Mouse (Mus musculus): ENCODE measurements around the gene Lhx6. TPM values are rescaled to one million over a fixed set of nuclear protein-coding genes. Genes with fewer than 3 reads are reported as not detected.

The Lhx6 gene
- polyA plus RNA-seq, 1 experiment from 2014 or later: 11.6 TPM

DNA sequence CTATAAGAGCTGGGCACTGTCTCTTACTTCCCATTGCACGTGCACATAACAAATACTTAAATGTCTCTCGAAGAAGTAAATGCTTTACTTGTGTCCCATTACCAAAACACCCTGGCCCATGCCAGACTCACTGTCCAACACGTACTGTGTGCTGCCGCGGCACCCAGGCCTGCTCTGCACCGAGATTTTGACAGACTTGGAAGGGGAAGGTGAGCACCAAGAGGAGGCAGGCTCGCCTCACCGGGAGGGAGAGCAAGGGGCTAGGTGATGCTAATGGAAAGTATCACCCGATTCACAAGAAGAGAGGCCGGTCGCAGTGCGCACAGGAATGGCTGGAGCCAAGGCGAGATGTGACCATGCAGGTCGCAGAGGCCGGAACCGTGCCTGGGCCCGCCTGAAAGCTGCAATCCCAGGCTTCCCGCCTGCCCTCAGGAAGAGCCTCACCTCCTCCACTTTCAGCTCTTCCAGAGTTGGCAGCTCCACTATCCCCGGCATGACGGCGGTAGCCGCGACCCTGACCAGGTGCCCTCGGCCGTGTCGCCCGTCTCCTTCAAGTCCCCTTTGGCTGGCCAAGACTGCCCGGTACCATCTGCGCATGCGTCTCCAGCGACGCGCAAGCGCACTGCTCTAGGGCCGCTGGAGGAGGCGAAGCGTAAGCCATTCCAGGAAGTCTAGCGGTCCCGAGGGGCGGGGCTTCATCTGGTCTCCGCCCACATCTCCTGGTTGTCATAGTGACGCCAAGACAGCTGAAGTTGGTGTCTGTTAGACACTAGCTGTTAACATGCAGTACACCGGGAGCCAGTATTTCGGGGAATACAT lies 56.3 kb downstream of the Lhx6 start, which contains the start of the genes Ndufa8 and Morn5:
Ndufa8 (minus strand) TSS at position 659 of the 819 bp plus-strand sequence.
Morn5 (plus strand) TSS at position 711 of the 819 bp plus-strand sequence.
- under 1% methylated on average over 44 of the region's 44 CpGs for WGBS
- H3K9ac ChIP-seq (replicated peaks; ENCODE audit: low read length): peak within 1 kb of the TSS; percentile 73
- H3K4me3 ChIP-seq (ENCODE audit: low read depth, low read length): peak within 1 kb of the TSS; percentile 90
- no peaks in the 10 kb centered on the region for H3K9me3 ChIP-seq (replicated peaks; ENCODE audit: control insufficient read depth, low read length)
- ATAC-seq (replicated peaks; ENCODE audit: insufficient number of reproducible peaks, low FRiP score, low TSS enrichment, low read depth): peak; percentile 97
- no peak within 1 kb of the TSS for H3K27ac ChIP-seq (replicated peaks; ENCODE audit: low read depth, low read length)
- peak; percentile 99 for DNase-seq (ENCODE audit: low spot score)
- H3K36me3 ChIP-seq (replicated peaks; ENCODE audit: control insufficient read depth, insufficient read depth, low read depth, low read length): no peaks in the 10 kb centered on the region
- H3K4me2 ChIP-seq (ENCODE audit: low read depth, low read length): peak within 1 kb of the TSS; percentile 76
- peaks cover 4% of the 10 kb centered on the region; the same call in 1 of the 2 replicates for H3K4me1 ChIP-seq (ENCODE audit: control insufficient read depth, insufficient read depth, low read length)
- H3K27me3 ChIP-seq (ENCODE audit: control insufficient read depth, insufficient read depth, low read length): no peaks in the 10 kb centered on the region

DNA sequence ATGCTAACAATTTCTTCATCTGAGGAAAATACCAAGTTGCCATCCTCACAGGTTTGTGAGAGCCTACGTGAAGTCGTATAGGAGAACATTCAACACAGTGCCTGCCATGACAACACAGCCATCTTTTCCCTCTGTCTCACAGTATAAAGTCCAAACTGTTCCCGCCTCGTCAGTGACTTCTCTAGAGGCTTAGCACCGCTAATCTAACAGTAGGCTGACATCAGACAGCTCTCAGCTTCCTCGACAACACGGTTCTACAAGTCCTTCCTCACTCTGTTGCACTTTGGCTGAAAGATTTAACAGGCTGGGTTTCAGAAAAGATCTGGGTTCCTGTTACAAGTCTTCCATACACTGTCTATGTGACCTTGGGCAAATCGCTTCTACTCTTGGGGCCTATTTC lies 57.0 kb downstream of the Lhx6 start:
- H3K4me1 ChIP-seq (ENCODE audit: control insufficient read depth, insufficient read depth, low read length): peaks cover 4% of the 10 kb centered on the region; the same call in 1 of the 2 replicates
- 69% methylated on average over 8 of the region's 8 CpGs for WGBS
- peak overlapping the region; percentile 73; the same call in 1 of the 2 replicates for H3K9ac ChIP-seq (replicated peaks; ENCODE audit: low read length)
- H3K4me2 ChIP-seq (ENCODE audit: low read depth, low read length): peak overlapping the region; percentile 76
- DNase-seq (ENCODE audit: low spot score): no peak
- no peaks in the 10 kb centered on the region for H3K27me3 ChIP-seq (ENCODE audit: control insufficient read depth, insufficient read depth, low read length)
- peak overlapping the region; percentile 90 for H3K4me3 ChIP-seq (ENCODE audit: low read depth, low read length)
- no peaks in the 10 kb centered on the region for H3K36me3 ChIP-seq (replicated peaks; ENCODE audit: control insufficient read depth, insufficient read depth, low read depth, low read length)
- no peak for ATAC-seq (replicated peaks; ENCODE audit: insufficient number of reproducible peaks, low FRiP score, low TSS enrichment, low read depth)
- H3K27ac ChIP-seq (replicated peaks; ENCODE audit: low read depth, low read length): no peak overlapping the region
- H3K9me3 ChIP-seq (replicated peaks; ENCODE audit: control insufficient read depth, low read length): no peaks in the 10 kb centered on the region

DNA sequence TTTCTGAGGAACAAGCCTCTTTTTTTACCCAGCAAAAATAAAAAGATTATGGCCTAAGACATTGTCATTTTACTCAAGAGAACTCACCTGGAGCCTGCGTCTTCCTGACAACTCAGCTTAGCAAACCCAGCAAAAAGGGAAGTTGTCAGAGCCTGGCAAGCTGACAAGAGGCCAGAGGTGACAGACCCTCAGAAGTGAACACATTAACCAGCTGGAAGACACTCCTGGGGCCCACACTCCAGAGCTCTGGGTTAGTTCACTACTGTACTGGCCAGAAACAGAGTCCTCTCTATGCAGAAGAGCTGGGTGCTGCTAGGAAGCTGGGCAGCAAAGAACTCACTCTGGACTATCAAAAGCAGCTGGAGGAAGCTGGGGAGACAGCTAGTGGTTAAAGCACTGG lies 64.3 kb downstream of the Lhx6 start:
- Histone ChIP-seq H3K9ac (replicated peaks; ENCODE audit: low read length) (no peak overlapping the region), H3K27ac (replicated peaks; ENCODE audit: low read depth, low read length) (no peak overlapping the region), H3K4me3 (ENCODE audit: low read depth, low read length) (no peak overlapping the region), H3K27me3 (ENCODE audit: control insufficient read depth, insufficient read depth, low read length) (no peaks in the 10 kb centered on the region), H3K4me1 (ENCODE audit: control insufficient read depth, insufficient read depth, low read length) (no peaks in the 10 kb centered on the region), H3K4me2 (ENCODE audit: low read depth, low read length) (no peak overlapping the region), H3K9me3 (replicated peaks; ENCODE audit: control insufficient read depth, low read length) (no peaks in the 10 kb centered on the region), H3K36me3 (replicated peaks; ENCODE audit: control insufficient read depth, insufficient read depth, low read depth, low read length) (no peaks in the 10 kb centered on the region)
- ATAC-seq (replicated peaks; ENCODE audit: insufficient number of reproducible peaks, low FRiP score, low TSS enrichment, low read depth) (no peak), DNase-seq (ENCODE audit: low spot score) (no peak)
- WGBS: 69% methylated on average over 1 of the region's 1 CpGs

- ATAC-seq (replicated peaks; ENCODE audit: insufficient number of reproducible peaks, low FRiP score, low TSS enrichment, low read depth) (no peak), DNase-seq (ENCODE audit: low spot score) (no peak)
- 68% methylated on average over 7 of the region's 7 CpGs for WGBS
- no peak overlapping the region for H3K27ac ChIP-seq (replicated peaks; ENCODE audit: low read depth, low read length)
- no peaks in the 10 kb centered on the region for H3K27me3 ChIP-seq (ENCODE audit: control insufficient read depth, insufficient read depth, low read length)
- H3K36me3 ChIP-seq (replicated peaks; ENCODE audit: control insufficient read depth, insufficient read depth, low read depth, low read length): no peaks in the 10 kb centered on the region
- H3K4me1 ChIP-seq (ENCODE audit: control insufficient read depth, insufficient read depth, low read length): no peaks in the 10 kb centered on the region
- no peaks in the 10 kb centered on the region for H3K9me3 ChIP-seq (replicated peaks; ENCODE audit: control insufficient read depth, low read length)
- H3K4me3 ChIP-seq (ENCODE audit: low read depth, low read length): no peak overlapping the region
- H3K4me2 ChIP-seq (ENCODE audit: low read depth, low read length): no peak overlapping the region
- H3K9ac ChIP-seq (replicated peaks; ENCODE audit: low read length): no peak overlapping the region
Observed at GRCm38 (mm10) chr2:36039297-36039985, 65.8 kb downstream of the Lhx6 start.

DNA sequence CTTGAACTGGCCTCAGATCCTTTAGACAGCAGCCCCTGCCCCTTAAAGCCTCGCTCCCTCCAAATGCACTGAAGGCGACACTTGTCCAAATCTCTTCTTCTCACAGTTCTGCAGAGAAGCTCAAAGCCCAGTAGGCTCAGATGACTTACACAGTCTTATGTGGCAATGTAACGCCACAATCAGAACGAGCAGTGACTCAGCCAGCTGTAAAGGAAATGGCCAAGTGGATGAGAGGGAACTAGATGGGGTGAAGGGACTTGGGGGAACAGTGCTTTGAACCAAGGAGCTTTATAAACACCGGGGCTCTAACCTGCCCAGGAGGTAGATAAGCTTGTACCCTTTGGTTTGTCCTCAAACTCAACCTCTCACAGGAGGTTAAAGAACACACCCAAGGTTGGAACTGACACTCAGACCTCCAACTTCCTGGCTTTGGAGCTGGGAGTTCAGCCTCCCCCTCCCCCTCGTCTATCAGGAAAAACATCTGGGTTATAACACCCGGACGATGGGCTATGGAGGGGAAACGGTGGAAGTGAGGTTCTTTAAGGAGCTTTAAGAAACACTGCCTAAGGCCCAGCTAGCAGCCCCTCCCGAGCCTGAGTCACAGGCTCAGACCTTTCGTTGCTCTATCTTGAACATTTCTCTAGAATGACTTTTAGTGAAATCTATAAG lies 69.7 kb downstream of the Lhx6 start:
- Histone ChIP-seq H3K9me3 (replicated peaks; ENCODE audit: control insufficient read depth, low read length) (no peaks in the 10 kb centered on the region), H3K36me3 (replicated peaks; ENCODE audit: control insufficient read depth, insufficient read depth, low read depth, low read length) (no peaks in the 10 kb centered on the region), H3K4me2 (ENCODE audit: low read depth, low read length) (no peak overlapping the region), H3K27me3 (ENCODE audit: control insufficient read depth, insufficient read depth, low read length) (no peaks in the 10 kb centered on the region), H3K27ac (replicated peaks; ENCODE audit: low read depth, low read length) (no peak overlapping the region), H3K4me1 (ENCODE audit: control insufficient read depth, insufficient read depth, low read length) (no peaks in the 10 kb centered on the region), H3K9ac (replicated peaks; ENCODE audit: low read length) (no peak overlapping the region), H3K4me3 (ENCODE audit: low read depth, low read length) (no peak overlapping the region)
- DNase-seq (ENCODE audit: low spot score): no peak
- 75% methylated on average over 11 of the region's 11 CpGs for WGBS
- no peak for ATAC-seq (replicated peaks; ENCODE audit: insufficient number of reproducible peaks, low FRiP score, low TSS enrichment, low read depth)

GRCm38 (mm10) chr2:36034898-36035297 lies 70.3 kb downstream of the Lhx6 start:
- Histone ChIP-seq H3K4me1 (ENCODE audit: control insufficient read depth, insufficient read depth, low read length) (no peaks in the 10 kb centered on the region), H3K4me3 (ENCODE audit: low read depth, low read length) (no peak overlapping the region), H3K4me2 (ENCODE audit: low read depth, low read length) (no peak overlapping the region), H3K9ac (replicated peaks; ENCODE audit: low read length) (no peak overlapping the region), H3K9me3 (replicated peaks; ENCODE audit: control insufficient read depth, low read length) (no peaks in the 10 kb centered on the region), H3K36me3 (replicated peaks; ENCODE audit: control insufficient read depth, insufficient read depth, low read depth, low read length) (no peaks in the 10 kb centered on the region), H3K27me3 (ENCODE audit: control insufficient read depth, insufficient read depth, low read length) (no peaks in the 10 kb centered on the region), H3K27ac (replicated peaks; ENCODE audit: low read depth, low read length) (no peak overlapping the region)
- no peak for DNase-seq (ENCODE audit: low spot score)
- WGBS: 84% methylated on average over 7 of the region's 7 CpGs
- ATAC-seq (replicated peaks; ENCODE audit: insufficient number of reproducible peaks, low FRiP score, low TSS enrichment, low read depth): no peak

- no peak overlapping the region for H3K9ac ChIP-seq (replicated peaks; ENCODE audit: low read length)
- H3K4me1 ChIP-seq (ENCODE audit: control insufficient read depth, insufficient read depth, low read length): no peaks in the 10 kb centered on the region
- ATAC-seq (replicated peaks; ENCODE audit: insufficient number of reproducible peaks, low FRiP score, low TSS enrichment, low read depth) (no peak), DNase-seq (ENCODE audit: low spot score) (no peak)
- H3K4me2 ChIP-seq (ENCODE audit: low read depth, low read length): no peak overlapping the region
- no peak overlapping the region for H3K27ac ChIP-seq (replicated peaks; ENCODE audit: low read depth, low read length)
- H3K27me3 ChIP-seq (ENCODE audit: control insufficient read depth, insufficient read depth, low read length): no peaks in the 10 kb centered on the region
- no peaks in the 10 kb centered on the region for H3K36me3 ChIP-seq (replicated peaks; ENCODE audit: control insufficient read depth, insufficient read depth, low read depth, low read length)
- H3K9me3 ChIP-seq (replicated peaks; ENCODE audit: control insufficient read depth, low read length): no peaks in the 10 kb centered on the region
- H3K4me3 ChIP-seq (ENCODE audit: low read depth, low read length): no peak overlapping the region
- 64% methylated on average over 7 of the region's 7 CpGs for WGBS
Observed at GRCm38 (mm10) chr2:36033966-36034365, 71.2 kb downstream of the Lhx6 start.

All from embryonic facial prominence, embryonic 11.5 days (tissue).